Mouse (Mus musculus) lung, postnatal 0 days (tissue): ENCODE data around the gene Esrrg. TPM values are rescaled to one million over a fixed set of nuclear protein-coding genes. Genes with fewer than 3 reads are reported as not detected.

Source experiments
- ATAC-seq: fragments of 200-750 bp; cut with Nextera tagmentation; 2 replicates; pipeline ENCODE4 v1.8.0; 2017; ENCODE audit warnings: moderate library complexity
- DNase-seq: peaks from one replicate; pipeline ENCODE4 v3.0.0-alpha.2; 2016; ENCODE audit warnings: low spot score
- H3K27ac ChIP-seq: fragments of 300-500 bp; sonication (generic); 2 replicates; pipeline ENCODE4 v1.5.1; 2014; ENCODE audit warnings: antibody characterized with exemption, mild to moderate bottlenecking, low read length, mixed read lengths
- H3K27me3 ChIP-seq: fragments of 300-500 bp; sonication (generic); replicated peaks from 2 replicates; pipeline ENCODE4 v1.6.1; 2014; ENCODE audit warnings: low read length, mixed read lengths; ENCODE audit not compliant: insufficient read depth
- H3K36me3 ChIP-seq: fragments of 300-500 bp; sonication (generic); 2 replicates; pipeline ENCODE4 v1.6.1; 2014; ENCODE audit warnings: low read length, mixed read lengths; ENCODE audit not compliant: insufficient read depth
- H3K4me1 ChIP-seq: fragments of 300-500 bp; sonication (generic); 2 replicates; pipeline ENCODE4 v1.6.1; 2014; ENCODE audit warnings: antibody characterized with exemption, low read depth, low read length, mixed read lengths; ENCODE audit not compliant: insufficient read depth
- H3K4me2 ChIP-seq: fragments of 300-500 bp; sonication (generic); replicated peaks from 2 replicates; pipeline ENCODE4 v1.6.1; 2014; ENCODE audit warnings: low read depth, mild to moderate bottlenecking, low read length, moderate library complexity, mixed read lengths
- H3K4me3 ChIP-seq: fragments of 300-500 bp; sonication (generic); 2 replicates; pipeline ENCODE4 v1.5.1; 2014; ENCODE audit warnings: low read depth, low read length
- H3K9ac ChIP-seq: fragments of 300-500 bp; sonication (generic); replicated peaks from 2 replicates; pipeline ENCODE4 v1.6.1; 2014; ENCODE audit warnings: low read depth, mild to moderate bottlenecking
- H3K9me3 ChIP-seq: fragments of 300-500 bp; sonication (generic); 2 replicates; pipeline ENCODE4 v1.6.1; 2016; ENCODE audit warnings: low read length, mixed read lengths
- CTCF ChIP-seq: IDR thresholded peaks from 2 replicates; pipeline ENCODE4 v1.5.1; 2016; ENCODE audit warnings: antibody characterized with exemption, mild to moderate bottlenecking
- EP300 ChIP-seq: IDR thresholded peaks from 2 replicates; pipeline ENCODE4 v1.6.1; 2016; ENCODE audit warnings: antibody characterized with exemption, mild to moderate bottlenecking, control low read depth
- WGBS: fragments of 180-500 bp; shearing (Covaris S2); extraction: QIAGEN DNeasy Blood & Tissue Kit; methylation state at CpG from one replicate; pipeline ENCODE4 v1.1.7; 2014; 5-methylcytosine and 5-hydroxymethylcytosine counted together
- polyA plus RNA-seq: library from polyadenylated mRNA; unstranded; fragments of >200 nt; fragmentation: Nextera tagmentation; extraction: Ambion mirVana; gene quantifications from 2 replicates; pipeline ENCODE4 v1.2.1, GENCODE M21; 2015

Gene Esrrg
- polyA plus RNA-seq, 1 experiment from 2014 or later: 0.54 TPM

DNA sequence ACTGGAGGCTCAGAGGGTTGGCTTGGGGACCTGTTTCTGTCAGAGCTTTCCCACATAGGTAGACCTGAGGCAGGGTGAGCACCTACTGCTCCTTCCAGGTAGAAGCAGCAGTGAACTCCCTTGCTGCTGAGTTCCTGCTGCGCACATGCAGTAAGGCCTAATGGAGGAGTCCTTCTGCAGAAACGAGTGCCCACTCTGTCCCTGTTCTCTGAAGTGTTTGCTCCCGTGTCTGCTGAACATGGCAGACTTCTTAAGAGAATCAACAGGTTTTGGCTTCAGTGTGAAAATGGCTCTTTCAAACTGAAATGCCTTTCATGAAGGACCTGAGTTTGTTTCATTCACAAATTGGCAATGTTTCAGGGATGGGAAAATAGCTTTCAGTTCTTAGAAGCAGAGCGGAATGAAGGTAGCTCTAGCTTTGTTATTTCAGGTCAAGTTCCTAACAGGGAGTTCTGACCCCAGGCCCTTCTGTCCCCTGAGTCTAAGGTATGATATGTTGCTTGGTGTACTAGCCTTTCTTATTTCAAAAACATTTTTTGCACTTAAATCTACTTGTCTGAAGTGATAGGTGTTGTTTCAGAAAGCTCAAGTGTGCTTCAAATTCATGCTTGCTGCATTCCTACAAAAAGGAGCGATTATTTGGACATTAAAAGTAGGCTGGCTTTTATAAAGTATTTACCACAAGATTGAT lies 185.8 kb downstream of the Esrrg start:
- TF ChIP-seq EP300: no peak; the same call in none of the 2 replicates
- TF ChIP-seq CTCF: no peak
- ATAC-seq: peak; percentile 87
- WGBS: 57% methylated on average over 5 of the region's 5 CpGs

GRCm38 (mm10) chr1:187795551-187795950 lies 187.0 kb downstream of the Esrrg start:
- no peak overlapping the region for H3K4me2 ChIP-seq
- ATAC-seq (no peak), DNase-seq (no peak)
- no peaks in the 10 kb centered on the region for H3K27me3 ChIP-seq
- no peak overlapping the region for H3K4me3 ChIP-seq
- H3K9ac ChIP-seq: no peak overlapping the region
- no peak overlapping the region for H3K27ac ChIP-seq
- peaks cover 6% of the 10 kb centered on the region; the same call in 1 of the 2 replicates for H3K4me1 ChIP-seq
- WGBS: 30% methylated on average over 3 of the region's 3 CpGs
- no peak for TF ChIP-seq EP300
- TF ChIP-seq CTCF: no peak
- H3K9me3 ChIP-seq: no peaks in the 10 kb centered on the region
- H3K36me3 ChIP-seq: no peaks in the 10 kb centered on the region

More for the DNA sequence above, 185.8 kb downstream of the Esrrg start:
- Histone ChIP-seq H3K36me3 (no peaks in the 10 kb centered on the region), H3K4me1 (peaks cover 6% of the 10 kb centered on the region; the same call in 1 of the 2 replicates), H3K27ac (no peak overlapping the region), H3K9ac (no peak overlapping the region), H3K4me3 (no peak overlapping the region), H3K9me3 (no peaks in the 10 kb centered on the region), H3K27me3 (no peaks in the 10 kb centered on the region), H3K4me2 (no peak overlapping the region)
- peak; percentile 71 for DNase-seq

DNA sequence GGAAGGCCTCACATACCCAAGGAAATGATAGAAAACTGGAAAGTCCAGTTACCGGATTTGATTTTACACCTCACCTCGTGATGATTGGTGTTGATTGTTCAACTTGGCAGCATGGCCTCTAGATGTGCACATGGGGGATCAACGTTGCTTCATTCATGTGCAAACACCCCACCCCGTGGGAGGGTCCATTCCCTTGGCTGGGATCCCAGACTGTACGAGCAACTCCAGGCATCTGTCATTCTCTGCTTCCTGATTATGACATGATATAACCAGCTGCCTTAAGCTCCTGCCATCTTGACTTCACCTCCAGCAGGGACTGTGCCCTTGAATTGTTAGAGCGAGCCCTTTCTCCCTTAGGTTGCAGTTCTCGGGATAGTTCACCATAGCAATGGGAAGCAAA lies 190.7 kb downstream of the Esrrg start:
- TF ChIP-seq CTCF: no peak
- TF ChIP-seq EP300: no peak
- Histone ChIP-seq H3K27ac (no peak overlapping the region), H3K4me2 (no peak overlapping the region), H3K9me3 (no peaks in the 10 kb centered on the region), H3K36me3 (no peaks in the 10 kb centered on the region), H3K4me3 (no peak overlapping the region), H3K9ac (no peak overlapping the region), H3K4me1 (peaks cover 6% of the 10 kb centered on the region; the same call in 1 of the 2 replicates), H3K27me3 (no peaks in the 10 kb centered on the region)
- DNase-seq: peak; percentile 50
- ATAC-seq: peak; percentile 61; the same call in 1 of the 2 replicates
- WGBS: 21% methylated on average over 7 of the region's 7 CpGs

- Histone ChIP-seq H3K27me3 (no peaks in the 10 kb centered on the region), H3K36me3 (no peaks in the 10 kb centered on the region)
- DNase-seq: no peak
Measured at GRCm38 (mm10) chr1:187800761-187801160, 192.2 kb downstream of the Esrrg start.

DNA sequence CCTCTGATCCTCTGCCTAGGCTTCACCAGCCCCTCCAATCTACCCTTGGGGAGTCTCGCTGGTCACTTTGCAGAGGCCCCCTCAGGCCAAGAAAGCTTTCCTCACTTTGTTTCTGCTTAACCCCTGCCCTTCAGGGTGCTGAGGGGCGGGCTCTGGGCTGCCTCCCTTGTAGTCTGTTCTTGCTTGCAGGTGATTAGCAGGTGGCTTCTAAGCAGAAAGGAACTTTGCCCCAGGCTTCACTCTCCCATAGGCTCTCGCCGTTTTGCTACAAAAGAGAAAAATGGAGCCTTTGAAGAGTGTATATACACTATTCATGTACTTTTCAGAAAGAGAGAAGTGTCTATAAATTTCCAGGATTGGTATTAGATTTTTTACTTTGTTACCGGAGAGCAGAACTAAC lies 195.0 kb downstream of the Esrrg start:
- Histone ChIP-seq H3K27me3 (no peaks in the 10 kb centered on the region), H3K9ac (no peak overlapping the region), H3K4me1 (no peaks in the 10 kb centered on the region), H3K36me3 (no peaks in the 10 kb centered on the region), H3K4me2 (no peak overlapping the region), H3K9me3 (no peaks in the 10 kb centered on the region), H3K4me3 (no peak overlapping the region), H3K27ac (no peak overlapping the region)
- no peak for TF ChIP-seq EP300
- TF ChIP-seq CTCF: no peak
- 57% methylated on average over 5 of the region's 5 CpGs for WGBS
- no peak for ATAC-seq
- no peak for DNase-seq

More at GRCm38 (mm10) chr1:187800761-187801160, 192.2 kb downstream of the Esrrg start:
- WGBS: 77% methylated on average over 10 of the region's 10 CpGs
- H3K4me1 ChIP-seq: peaks cover 4% of the 10 kb centered on the region; the same call in 1 of the 2 replicates
- no peak overlapping the region for H3K27ac ChIP-seq
- no peak overlapping the region for H3K4me3 ChIP-seq
- TF ChIP-seq CTCF (no peak), EP300 (no peak)
- no peak overlapping the region for H3K4me2 ChIP-seq
- no peak overlapping the region for H3K9ac ChIP-seq
- peak; percentile 62 for ATAC-seq
- H3K9me3 ChIP-seq: no peaks in the 10 kb centered on the region

DNA sequence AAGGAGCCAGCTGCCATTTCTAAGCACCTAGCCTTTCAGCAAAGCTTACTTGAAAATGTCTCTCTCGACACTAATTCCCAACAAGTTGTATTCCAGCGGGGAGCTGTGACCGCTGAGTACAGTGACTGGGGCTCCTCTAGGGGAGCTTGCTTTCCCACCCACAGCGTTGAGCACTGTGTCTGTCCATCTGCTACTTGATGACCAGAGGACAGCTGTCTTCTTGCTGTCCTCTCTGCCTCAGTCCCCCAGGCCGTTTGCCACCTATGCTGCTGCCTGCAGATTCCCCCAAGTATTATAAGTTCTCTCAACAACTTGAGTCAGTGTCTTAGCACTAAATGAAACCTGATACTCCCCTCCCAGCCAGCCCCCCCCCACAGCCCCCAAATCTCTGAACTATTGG lies 195.4 kb downstream of the Esrrg start:
- ATAC-seq: no peak
- no peaks in the 10 kb centered on the region for H3K4me1 ChIP-seq
- H3K4me2 ChIP-seq: no peak overlapping the region
- no peak for DNase-seq
- no peak overlapping the region for H3K9ac ChIP-seq
- H3K27me3 ChIP-seq: no peaks in the 10 kb centered on the region
- H3K9me3 ChIP-seq: no peaks in the 10 kb centered on the region
- H3K27ac ChIP-seq: no peak overlapping the region
- H3K4me3 ChIP-seq: no peak overlapping the region
- no peaks in the 10 kb centered on the region for H3K36me3 ChIP-seq
- 22% methylated on average over 5 of the region's 5 CpGs for WGBS
- TF ChIP-seq EP300 (no peak), CTCF (no peak)
